Mouse (Mus musculus) right cerebral cortex, postnatal 4 days (tissue): ENCODE results near the gene Tnfaip1.
"Not testable (repeated sequence)": the region's sequence is repeated elsewhere in the genome, so short reads cannot be mapped to it uniquely, and the experiment has no call there.

ENCODE experiments used
- DNase-seq: peaks from one replicate; pipeline ENCODE4 v3.0.0-alpha.2; 2022

The Tnfaip1 gene

GRCm38 (mm10) chr11:78536080-78536689 is at the start of gene Tnfaip1, which contains the start of gene Ift20:
Gene Tnfaip1, minus strand, starts transcription at chr11:78536332.
Gene Ift20, plus strand, starts transcription at chr11:78536361.
- peak; percentile 92 for DNase-seq

DNA sequence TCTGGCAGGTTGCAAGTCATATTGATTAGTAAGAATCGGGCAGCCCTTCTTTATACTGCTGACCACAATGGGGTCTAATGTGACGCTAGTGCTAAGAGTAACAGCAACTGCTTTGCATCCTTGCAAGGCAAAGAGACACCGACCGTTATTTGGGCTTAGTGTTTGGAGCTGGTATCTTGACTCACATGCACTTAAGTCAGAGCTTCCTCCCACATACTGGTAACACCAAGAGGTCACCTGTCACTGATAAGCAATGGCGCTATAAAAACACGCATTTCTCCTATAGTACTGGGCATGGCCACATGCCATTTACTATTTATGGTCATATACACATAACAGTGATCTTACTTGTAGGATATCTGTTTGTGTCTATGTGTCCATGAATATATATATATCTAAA is 46.7 kb upstream of the Tnfaip1 start:
- DNase-seq, result no peak

DNA sequence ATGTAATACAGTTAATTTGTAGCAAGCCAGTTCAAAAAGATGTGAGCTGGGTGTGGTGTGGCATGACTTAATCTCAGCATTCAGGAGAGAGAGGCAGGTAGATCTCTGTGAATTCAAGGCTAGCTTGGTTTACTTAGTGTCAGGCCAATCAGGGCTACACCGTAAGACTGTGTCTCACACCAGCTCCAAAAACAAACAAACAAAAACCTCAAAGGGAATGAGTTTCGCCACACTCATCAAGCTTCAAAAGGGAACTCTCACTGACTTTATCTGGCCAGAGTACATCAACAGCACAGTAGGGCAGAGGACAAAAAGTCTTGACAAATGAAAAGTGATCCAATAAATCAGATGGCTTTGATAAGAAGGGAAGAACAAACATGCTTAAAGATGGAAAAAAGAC is 38.8 kb upstream of the Tnfaip1 start:
- no peak for DNase-seq

GRCm38 (mm10) chr11:78574536-78574935 is 38.4 kb upstream of the Tnfaip1 start:
- DNase-seq, result no peak

- DNase-seq, result not testable (repeated sequence)
Observed at GRCm38 (mm10) chr11:78574031-78574430, 37.9 kb upstream of the Tnfaip1 start.

DNA sequence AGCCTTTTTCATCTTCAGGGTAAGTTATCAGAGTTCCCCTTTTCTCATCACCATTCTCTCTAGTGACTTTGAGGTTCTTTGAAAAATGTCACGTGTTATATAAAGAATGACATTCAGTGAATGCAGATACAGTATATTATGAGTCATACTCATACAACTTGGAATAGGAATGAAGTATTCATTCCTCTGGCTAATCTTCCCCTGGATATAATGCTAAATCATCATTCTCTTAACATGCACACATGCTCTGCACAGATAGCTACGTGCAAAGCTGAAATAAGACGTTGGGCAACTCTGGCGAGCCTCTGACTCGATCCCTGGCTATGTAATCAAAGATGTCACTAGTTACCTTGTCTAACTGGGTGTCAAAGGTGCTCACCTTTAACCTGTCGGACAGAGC is 35.7 kb upstream of the Tnfaip1 start:
- DNase-seq, result no peak

- DNase-seq, result no peak
Observed at GRCm38 (mm10) chr11:78571441-78571840, 35.3 kb upstream of the Tnfaip1 start.

DNA sequence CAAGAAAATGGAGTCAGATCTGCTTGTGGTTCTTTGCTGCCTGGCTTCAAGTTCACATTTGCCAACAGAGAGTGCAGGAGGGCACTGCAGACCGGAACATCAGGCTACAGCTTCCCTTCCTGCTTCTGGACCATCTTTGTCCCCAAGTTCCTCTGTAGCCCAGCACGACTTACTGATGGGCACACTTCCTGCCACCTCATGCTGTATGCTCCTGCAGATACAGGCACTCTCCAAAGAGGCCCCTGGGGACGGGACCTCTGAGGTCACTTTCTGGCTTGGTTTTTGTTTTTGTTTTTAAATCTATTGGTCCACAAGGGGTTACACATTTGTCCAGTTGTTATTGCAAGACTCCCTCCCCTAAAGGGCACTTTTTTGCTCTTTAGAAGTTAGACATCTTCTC is 33.7 kb upstream of the Tnfaip1 start:
- DNase-seq, result no peak

GRCm38 (mm10) chr11:78568827-78569226 is 32.7 kb upstream of the Tnfaip1 start:
- DNase-seq, result no peak

GRCm38 (mm10) chr11:78567614-78568013 is 31.5 kb upstream of the Tnfaip1 start:
- no peak for DNase-seq

- DNase-seq, result no peak
Observed at GRCm38 (mm10) chr11:78566775-78567174, 30.6 kb upstream of the Tnfaip1 start.

DNA sequence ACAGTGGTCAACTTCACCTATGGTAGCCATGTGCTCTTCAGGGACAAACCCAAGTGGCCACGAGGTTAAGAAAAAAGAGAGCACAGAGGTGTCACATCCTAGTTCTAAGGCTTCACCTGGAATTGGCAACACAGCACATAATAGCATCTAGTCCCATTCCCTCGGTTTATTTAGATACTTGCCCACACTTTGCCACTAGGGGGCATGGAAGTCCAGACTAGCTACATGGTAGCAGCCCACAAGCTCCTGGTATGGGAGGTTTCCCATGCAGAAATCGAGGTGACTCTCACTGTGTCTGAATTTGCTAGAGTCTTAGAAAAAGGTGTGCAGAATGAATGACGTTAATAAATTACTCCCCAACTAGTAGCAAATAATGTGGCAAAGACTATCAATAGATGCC is 24.3 kb upstream of the Tnfaip1 start:
- DNase-seq, result peak; percentile 76

GRCm38 (mm10) chr11:78557241-78557640 is 21.1 kb upstream of the Tnfaip1 start:
- no peak for DNase-seq

DNA sequence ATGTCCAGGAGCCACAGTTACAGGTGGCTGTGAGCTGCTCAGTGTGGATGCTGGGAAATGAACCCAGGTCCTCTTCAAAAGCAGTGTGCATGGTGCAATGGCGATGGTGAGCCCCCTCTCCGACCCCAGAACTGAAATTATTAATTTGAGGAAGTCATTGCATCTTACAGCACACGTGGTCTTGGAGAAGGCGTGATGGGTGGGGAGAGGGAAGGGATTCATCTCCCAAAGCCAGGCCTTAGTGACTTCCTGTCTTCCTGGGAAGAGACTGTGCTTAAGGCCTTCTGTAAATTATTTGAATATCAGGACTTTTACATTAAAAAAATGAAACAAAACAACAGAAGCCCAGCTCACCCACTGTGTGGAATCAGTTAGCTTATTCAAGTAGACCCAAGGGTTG is 19.9 kb upstream of the Tnfaip1 start:
- no peak for DNase-seq

DNA sequence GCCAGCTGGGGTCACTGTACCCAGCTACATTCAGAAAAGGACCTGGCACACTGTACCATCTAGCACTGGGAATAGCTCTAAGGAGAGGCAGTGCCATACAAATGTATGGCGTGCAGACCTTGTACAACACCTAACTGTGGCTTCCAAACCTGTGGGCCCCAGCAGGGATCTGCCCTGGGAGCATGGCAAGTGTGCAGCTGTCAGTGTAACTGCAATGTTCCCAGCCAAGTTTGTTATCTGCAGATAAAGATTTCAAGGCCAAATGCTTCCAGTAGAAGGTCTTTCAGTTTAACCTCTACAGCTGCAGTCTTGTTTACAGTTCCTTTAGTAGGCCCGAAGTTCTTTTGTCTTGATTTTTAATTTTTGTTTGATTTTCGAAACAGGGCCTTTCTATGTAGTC is 19.5 kb upstream of the Tnfaip1 start:
- no peak for DNase-seq

DNA sequence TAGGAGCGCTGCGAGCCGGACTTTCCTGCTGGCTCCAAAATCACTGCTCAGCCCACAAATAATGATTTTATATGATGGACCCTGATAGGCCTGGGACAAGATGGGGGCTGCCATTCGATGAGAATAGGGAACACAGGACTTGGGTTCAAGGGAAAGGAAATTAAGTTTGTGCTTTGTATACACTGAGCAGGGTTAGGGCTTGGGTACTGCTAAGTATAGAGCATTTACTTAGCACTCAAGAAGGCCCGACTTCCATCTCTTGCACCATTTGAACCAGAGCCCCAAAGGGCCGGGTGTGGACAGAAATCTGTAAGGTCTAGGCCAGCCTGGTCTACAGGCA is 14.9 kb upstream of the Tnfaip1 start:
- no peak for DNase-seq

DNA sequence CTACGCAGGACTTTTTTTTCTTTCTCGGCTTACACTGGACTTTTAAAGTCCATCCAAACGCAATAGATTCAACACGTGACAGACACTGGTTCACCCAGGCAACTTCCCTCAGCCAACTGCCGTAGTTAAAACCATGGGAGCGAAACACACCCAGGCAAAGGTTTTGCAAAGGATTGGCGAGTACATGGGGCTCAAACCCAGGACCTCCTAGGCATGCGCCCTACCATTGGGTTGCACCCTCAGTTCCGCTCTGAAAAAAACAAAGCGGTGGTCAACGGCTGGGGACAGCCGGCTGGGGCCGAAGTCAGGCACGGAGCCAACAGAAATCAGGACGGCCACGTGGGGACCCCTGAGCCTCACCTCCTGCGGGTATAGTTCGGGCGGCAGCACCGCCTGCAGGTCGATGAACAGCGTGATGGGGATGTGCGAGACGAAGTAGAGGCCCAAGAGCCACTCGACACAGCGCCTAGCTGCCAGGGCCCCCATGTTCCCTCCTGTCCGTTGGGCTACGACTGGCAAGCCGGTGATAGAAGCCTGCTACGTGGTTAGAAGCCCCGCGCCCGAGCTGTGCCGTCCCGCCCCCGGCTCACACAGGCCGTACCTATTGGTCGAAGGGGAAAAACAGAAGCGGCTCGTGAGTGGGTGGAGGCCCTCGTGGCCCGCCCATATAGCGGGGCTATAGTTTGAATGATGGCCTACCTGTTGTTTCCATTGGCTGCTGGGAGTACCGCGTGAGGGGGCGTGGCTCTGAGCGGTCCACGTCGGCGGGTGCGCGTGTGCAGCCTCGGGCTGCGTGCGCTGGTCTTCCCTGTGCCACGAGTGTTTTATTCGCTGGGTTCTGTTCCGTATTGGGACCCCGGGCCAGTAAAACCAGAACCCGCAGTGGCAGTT is 14.3 kb upstream of the Tnfaip1 start, which contains the start of gene Tmem97:
TSS of gene Tmem97 (minus strand) at position 610 of the 891 bp plus-strand sequence.
- peak; percentile 92 for DNase-seq

- DNase-seq, result no peak
Observed at GRCm38 (mm10) chr11:78549491-78549987, 13.4 kb upstream of the Tnfaip1 start.

- DNase-seq, result no peak
Observed at GRCm38 (mm10) chr11:78547718-78548460, 11.8 kb upstream of the Tnfaip1 start.

DNA sequence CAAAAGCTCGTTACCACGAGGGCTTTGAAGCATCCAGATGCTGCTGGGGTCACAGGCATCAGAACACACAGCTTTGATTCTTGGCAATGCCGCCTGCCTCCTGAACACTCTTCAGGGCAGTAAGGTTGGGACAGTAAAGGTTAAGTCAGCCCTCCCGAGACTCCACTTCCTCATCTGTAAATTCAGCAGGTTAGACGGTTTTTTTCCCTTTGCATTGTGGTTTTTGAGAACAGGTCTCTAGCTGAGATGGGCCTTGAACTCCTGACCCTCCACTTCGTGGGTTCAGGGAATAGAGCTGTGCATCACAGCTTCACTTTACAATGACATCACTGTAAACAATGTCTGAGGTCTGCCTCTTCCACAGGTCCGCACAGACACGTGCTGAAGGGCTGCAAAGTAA is 9.0 kb upstream of the Tnfaip1 start:
- no peak for DNase-seq

- no peak for DNase-seq
Observed at GRCm38 (mm10) chr11:78544449-78545111, 8.4 kb upstream of the Tnfaip1 start.

DNA sequence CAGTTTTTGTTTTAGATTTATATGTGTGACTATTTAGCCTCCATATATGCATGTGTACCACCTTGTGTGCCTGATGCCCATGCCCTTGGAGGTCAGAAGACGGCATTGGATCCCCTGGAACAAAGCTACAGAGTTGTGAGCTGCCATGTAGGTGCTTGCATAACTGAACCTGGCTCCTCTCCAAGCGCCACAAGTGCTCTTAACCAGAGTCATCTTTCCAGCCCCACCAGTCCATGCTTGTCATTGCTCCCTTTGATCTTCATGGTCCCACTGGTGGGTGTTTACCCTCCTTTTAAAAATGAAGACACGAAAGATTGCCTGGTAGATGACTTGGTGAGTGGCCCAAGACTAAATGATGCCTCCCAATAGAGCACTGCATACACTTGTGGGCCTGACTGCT is 4.2 kb upstream of the Tnfaip1 start:
- no peak for DNase-seq

- no peak for DNase-seq
Observed at GRCm38 (mm10) chr11:78536690-78537084, 555 bp upstream of the Tnfaip1 start.
